Mouse (Mus musculus): ENCODE data around the gene Tfap4.

DNA sequence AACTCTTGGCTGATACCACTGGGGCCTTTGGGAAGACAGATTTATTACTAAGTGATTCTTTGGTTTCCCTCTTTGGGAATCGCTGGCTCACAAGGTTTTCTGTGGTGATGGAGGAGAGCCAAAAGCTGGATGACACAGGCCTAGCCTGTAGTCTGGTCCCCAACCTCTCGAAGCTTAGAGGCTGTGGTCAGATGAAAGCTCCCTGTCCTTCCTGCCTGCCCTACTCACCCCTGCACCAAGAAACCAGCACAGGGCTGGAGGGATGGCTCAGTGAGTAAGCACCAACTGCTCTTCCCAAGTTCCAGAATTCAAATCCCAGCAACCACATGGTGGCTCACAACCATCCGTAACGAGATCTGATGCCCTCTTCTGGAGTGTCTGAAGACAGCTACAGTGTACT is 20.1 kb downstream of the Tfap4 start:
- no peak for TF ChIP-seq GATA1 (IDR thresholded peaks at IDR 0.05; ENCODE audit: borderline replicate concordance, low read length)
- TF ChIP-seq FLI1 (IDR thresholded peaks at IDR 0.05; ENCODE audit: low read length): no peak

All from megakaryocyte, embryonic 14.5 days (primary cell).